Mouse (Mus musculus) liver, adult 2 months (tissue): Measurements from ENCODE around the gene B4galt1.

Experiments used
- CTCF ChIP-seq: fragments of 200-500 bp; IDR thresholded peaks from 2 replicates; pipeline ENCODE4 v1.5.1; 2011; ENCODE audit warnings: low read depth, low read length, control low read depth
- POLR2A ChIP-seq: fragments of 200-500 bp; IDR thresholded peaks from 2 replicates; pipeline ENCODE4 v1.6.1; 2011; ENCODE audit warnings: low read length, control low read depth; ENCODE audit not compliant: insufficient read depth; ENCODE audit errors: extremely low read depth

GRCm38 (mm10) chr4:40820024-40820423 is 33.8 kb downstream of the B4galt1 start:
- TF ChIP-seq CTCF: no peak
- no peak for TF ChIP-seq POLR2A
